Mouse (Mus musculus) lung, postnatal 25 days (tissue): ENCODE results near the gene Pnpla1.
"Not testable (repeated sequence)": the region's sequence is repeated elsewhere in the genome, so short reads cannot be mapped to it uniquely, and the experiment has no call there.

Experiments used
- DNase-seq: peaks from one replicate; pipeline ENCODE4 v3.0.0; 2022; ENCODE audit warnings: low spot score

The Pnpla1 gene

GRCm38 (mm10) chr17:28858205-28858604, at the start of gene Pnpla1:
Gene Pnpla1 (plus strand): TSS chr17:28858411.
- DNase-seq, result peak; percentile 33

DNA sequence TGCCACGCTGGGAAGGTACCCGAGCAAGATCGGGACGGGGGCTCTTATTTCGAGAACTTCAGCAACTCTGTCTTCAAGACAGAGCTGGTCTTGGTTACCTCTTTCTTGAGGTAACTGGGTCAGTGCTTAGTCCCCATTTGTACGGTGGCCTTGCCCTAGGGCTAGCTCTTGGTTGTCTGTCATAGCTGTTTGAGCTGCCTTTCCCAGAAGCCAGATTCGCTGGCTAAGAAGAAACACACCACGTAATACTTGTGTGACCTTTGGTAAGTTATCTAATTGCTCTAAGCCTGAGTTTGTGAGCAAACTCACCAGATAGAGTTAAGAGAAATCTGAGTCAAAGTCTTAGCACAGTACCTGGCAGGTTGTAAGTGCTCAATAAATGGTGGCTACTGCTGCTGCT, 49.5 kb upstream of the Pnpla1 start:
- no peak for DNase-seq

DNA sequence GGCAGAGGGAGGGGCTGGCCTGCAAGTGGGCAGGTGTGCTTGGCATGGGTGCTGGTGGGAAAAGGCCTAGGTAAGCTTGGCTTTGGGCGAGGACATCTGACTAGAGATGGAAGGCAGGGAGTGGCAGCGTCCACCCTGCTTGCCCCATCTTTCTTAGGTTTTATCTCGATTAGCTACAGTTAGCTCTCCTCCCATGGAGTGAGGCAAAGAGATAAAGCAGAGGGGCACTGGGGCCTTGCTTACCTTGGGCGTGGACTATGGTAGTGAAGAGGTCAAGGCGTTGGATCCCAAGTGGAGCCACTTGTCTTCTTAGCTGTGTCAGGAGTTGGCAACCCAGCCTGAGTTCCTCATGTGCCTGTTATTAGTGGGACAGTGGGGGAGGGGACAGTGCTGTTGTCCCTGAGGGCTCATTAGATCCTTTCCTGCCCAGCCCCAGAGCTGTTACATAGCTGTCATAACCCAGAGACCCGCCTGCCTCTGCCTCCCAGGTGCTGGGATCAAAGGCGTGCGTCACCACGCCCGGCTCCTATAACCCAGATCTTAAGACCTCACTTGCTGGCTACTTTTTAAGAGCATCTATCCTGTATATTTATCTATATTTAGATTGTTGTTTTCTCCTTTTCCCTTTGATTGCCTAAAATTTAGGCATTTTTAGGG, 48.9 kb upstream of the Pnpla1 start:
- no peak for DNase-seq

DNA sequence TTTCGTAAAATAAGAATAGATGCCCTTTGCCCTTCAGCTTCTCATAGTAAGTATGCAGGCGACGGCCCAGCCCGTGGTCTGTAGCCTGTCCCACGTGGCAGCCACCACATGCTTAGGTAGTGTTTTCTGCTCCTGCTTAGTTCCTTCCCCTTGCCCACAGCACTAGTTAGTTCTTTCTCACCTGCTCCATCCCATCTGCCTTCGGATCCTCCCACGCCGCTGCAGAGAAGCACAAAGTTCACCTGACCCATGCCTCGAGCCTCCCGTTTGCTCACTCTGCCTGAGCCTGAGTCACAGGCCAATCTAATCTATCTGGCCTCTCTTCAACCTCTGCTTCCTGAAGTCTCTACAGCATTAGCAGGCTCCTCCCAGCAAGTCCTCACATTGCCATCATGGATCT, 45.9 kb upstream of the Pnpla1 start:
- no peak for DNase-seq

- DNase-seq, result no peak
These were observed 43.6 kb upstream of the Pnpla1 start for GRCm38 (mm10) chr17:28814529-28815097.

GRCm38 (mm10) chr17:28815384-28816004, 42.7 kb upstream of the Pnpla1 start:
- no peak for DNase-seq

GRCm38 (mm10) chr17:28816326-28816725, 41.9 kb upstream of the Pnpla1 start:
- not testable (repeated sequence) for DNase-seq

- DNase-seq, result no peak
These were observed 41.1 kb upstream of the Pnpla1 start for GRCm38 (mm10) chr17:28816875-28817811.

GRCm38 (mm10) chr17:28820189-28820588, 38.0 kb upstream of the Pnpla1 start:
- no peak for DNase-seq

DNA sequence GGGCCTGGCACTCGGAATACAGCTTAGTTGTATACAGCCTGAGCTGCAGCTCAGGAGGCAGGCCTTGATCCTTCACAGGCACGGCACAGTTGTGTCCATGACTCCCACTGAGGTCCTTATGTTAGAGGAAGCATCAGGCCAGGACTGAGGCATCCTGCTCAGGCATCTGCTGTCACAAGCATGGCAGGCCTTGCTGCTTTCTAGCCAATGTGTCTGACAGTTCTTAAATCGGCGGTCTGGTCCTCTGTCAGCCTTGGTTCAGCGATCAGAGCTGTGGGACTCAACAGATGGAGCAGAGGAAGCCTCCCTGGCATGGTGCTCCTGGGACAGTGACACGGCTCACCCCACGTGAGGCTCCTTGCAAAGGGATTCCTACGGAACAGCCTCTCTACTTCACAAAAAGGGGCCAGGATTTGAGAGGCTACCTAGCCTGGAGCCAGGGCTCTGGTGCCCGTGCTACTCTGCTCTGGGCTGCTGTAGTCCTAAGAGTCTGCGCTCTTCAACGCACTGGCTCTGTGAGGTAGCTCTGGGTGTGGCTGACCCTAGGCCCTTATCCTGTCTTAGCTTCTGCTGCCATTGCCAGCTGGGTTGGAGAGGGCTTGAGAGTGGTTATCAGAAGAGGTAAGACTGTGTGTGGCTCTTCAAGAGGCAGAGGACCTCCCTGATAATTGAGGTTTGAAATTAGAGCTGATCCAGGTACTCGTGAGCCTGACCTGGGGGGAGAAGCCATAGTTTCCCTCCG, 35.0 kb upstream of the Pnpla1 start:
- DNase-seq, result no peak

GRCm38 (mm10) chr17:28823749-28824148, 34.5 kb upstream of the Pnpla1 start:
- DNase-seq, result no peak

GRCm38 (mm10) chr17:28824896-28825295, 33.3 kb upstream of the Pnpla1 start:
- no peak for DNase-seq

DNA sequence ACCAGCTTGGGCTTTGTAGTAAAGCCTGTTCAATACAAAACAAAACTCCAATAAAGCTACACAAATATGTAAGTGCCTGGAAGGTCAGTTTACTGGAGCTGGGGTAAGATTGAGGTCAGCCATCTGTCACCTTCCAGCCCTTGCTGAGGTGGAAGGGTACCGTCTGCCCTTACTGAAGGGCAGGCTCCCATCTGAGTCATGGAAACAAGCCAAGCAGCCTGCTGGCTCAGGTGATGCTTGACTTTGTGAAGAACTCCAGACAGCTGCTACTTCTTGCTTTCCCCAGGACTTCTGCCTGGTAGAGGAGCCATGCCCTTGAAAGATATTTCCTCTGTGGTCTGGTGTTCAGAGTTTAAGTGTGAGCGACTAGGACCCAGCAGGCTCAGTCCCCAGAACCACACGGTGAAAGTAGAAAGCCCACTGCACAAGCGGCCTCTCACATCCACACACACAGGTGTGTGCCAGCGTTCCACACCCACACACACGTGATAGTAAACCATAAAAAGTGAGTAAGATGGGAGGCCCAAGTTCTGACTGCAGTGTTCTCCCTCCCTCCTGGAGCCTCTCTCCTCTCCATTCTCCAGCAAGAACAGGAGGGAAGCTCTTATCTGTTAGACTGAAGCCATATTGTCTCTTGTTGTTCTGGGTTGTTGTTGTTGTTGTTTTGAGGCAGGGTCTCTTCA, 32.7 kb upstream of the Pnpla1 start:
- DNase-seq, result no peak

DNA sequence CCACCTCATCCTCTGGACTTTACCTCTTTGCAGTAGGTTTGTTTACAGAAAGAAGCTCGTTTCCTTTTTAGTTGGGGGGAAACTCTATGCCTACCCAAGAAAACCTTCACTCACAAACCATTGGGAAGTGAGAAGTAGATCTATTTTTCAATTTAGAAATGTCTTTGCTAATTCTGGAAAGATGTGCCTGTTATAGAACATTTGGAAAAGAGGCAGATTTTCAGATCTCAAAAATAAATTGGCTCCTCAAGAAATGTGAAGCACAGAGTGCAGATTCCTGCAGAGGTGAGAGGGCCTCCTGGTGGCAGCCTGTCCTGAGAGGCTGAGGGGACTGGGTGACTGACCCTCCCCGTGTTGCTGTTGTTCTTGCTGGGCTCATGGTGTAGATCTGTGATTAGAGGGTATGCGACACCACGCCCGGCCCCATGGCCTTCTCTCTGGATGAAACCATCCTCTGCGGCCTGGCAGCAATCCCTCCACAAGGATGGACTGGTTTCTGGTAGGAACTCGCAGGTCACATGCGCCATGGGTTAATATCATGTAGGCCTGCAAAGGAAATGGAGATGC, 30.5 kb upstream of the Pnpla1 start:
- DNase-seq, result no peak

- no peak for DNase-seq
These were observed 29.1 kb upstream of the Pnpla1 start for GRCm38 (mm10) chr17:28829120-28829519.

DNA sequence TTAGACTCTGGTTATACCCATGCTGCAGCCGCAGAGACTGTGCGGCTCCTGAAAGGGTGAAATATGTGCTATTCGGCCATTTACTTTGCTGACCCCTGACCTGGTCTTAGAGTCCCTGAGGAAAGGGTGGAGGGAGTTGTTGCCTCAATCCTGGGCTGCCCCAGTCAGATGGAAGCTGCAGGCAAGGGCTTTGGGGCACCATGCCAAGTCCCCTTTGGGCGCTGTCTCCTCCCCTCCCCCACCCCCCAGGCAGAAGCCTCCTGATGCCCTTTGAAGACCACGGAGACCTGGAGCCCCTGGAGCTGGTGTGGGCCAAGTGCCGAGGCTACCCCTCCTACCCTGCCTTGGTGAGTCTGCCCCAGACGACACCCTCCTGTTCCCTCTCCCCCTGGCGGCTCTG, 27.1 kb upstream of the Pnpla1 start:
- no peak for DNase-seq

DNA sequence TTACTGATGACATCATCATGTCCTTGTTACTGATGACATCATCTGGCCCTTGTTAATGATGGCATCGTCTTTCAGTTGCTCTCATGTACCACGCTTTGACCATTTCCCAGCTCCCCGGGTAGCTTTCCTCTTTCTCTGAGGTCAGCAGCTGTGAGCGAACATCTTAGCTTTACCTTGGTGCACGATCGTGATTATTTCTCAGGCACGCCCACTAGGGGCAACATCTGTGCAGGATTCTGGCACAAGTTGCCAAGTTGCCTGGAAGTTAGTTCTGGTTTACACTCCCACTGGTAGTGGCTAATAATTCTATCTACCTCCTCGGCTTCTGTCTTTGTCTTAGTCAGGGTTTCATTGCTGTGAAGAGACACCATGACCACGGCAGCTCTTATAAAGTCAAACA, 26.2 kb upstream of the Pnpla1 start:
- DNase-seq, result no peak

DNA sequence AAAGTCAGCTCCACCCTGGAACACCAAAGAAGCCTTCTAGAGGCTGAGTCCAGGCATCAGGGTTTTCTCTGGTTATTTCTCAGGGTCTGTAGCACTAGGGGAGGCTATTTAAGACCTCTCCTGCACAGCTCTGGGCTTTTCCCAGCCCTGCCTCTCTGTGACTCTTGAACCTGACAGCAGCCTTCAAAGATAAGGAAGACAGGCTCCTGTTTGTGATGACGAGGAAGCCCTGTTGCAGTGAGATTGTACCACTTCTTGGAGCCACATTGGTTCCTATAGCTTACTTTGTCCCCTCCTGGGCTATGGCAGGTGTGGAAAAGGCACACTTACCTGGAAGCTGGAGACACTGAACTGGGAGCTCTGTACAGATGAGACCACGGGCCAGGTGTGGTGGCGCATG, 25.3 kb upstream of the Pnpla1 start:
- no peak for DNase-seq

- DNase-seq, result peak; percentile 31
These were observed 23.5 kb upstream of the Pnpla1 start for GRCm38 (mm10) chr17:28834676-28835075.

DNA sequence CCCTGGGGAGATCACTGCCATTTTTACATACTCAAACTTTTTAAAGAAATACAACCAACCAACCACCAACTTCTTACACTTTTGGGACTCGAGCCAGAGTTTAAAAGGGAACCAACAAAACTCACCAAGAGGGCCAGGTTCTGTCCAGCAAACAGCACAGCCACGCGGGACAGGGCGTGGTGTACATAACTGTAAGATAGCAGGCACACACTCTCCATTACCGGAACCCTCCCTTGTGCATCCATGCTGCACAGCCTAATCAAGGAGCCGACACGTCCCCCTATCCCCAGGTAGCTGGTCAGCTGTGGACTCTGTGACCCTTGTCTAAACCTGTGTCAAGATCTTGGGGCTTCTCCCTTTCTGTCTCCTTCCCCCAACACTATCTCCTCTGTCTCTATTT, 20.4 kb upstream of the Pnpla1 start:
- DNase-seq, result no peak

DNA sequence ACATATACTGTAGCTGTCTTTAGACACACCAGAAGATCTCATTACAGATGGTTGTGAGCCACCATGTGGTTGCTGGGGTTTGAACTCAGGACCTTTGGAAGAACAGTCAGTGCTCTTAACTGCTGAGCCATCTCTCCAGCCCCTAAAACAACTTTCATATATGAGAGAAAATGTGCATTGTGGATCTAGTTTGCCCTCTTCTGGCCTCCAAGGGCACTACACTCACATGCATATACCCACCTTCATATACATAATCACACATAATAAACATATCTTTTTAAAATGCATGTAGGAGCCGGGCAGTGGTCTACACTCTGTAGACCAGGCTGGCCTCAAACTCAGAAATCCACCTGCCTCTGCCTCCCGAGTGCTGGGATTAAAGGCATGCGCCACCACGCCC, 16.3 kb upstream of the Pnpla1 start:
- not testable (repeated sequence) for DNase-seq
